Mouse (Mus musculus): ENCODE measurements around the gene Lrfn2.

Gene Lrfn2

GRCm38 (mm10) chr17:48951250-48951649, 19.1 kb downstream of the Lrfn2 start:
- ChIA-PET CTCF (interaction anchor here in 2 of 4 experiments (1.0 to 2.2 kb wide), 2 partner anchors 19 kb away, joined by 4 to 6 read pairs; partner anchors contain the start of gene Lrfn2 (in 2 of the 2)), POLR2A (interaction anchor here in 1 of 4 experiments (1.2 to 2.6 kb wide), 4 partner anchors 9 to 49 kb away, joined by 3 to 9 read pairs (median 6); no protein-coding TSS in a partner anchor)

- CTCF ChIA-PET = interaction anchor here in 1 of 4 experiments (3.0 kb wide), 1 partner anchor 25 kb away, joined by 7 read pairs; the partner anchor contains the start of gene Lrfn2
- POLR2A ChIA-PET = interaction anchor here in 1 of 4 experiments (1.0 kb wide), 1 partner anchor 12 kb away, joined by 3 read pairs; no protein-coding TSS in a partner anchor
Observed at GRCm38 (mm10) chr17:48956033-48956631, 24.0 kb downstream of the Lrfn2 start.

GRCm38 (mm10) chr17:48960161-48960698, 28.1 kb downstream of the Lrfn2 start:
- CTCF ChIA-PET = interaction anchor here (0.5 to 2.1 kb wide), 5 partner anchors 28 to 332 kb away, joined by 3 to 25 read pairs (median 5); partner anchors contain the start of gene Lrfn2 (in 2 of the 4)
- POLR2A ChIA-PET = interaction anchor here in 3 of 4 experiments (0.6 to 2.8 kb wide), 19 partner anchors 9 to 344 kb away, joined by 3 to 22 read pairs (median 4); no protein-coding TSS in a partner anchor

- ChIA-PET POLR2A (interaction anchor here in 2 of 4 experiments (1.0 to 1.7 kb wide), 2 partner anchors 9 to 37 kb away, joined by 3 to 4 read pairs; no protein-coding TSS in a partner anchor), CTCF (no interaction called here)
Observed at GRCm38 (mm10) chr17:48962646-48963045, 30.5 kb downstream of the Lrfn2 start.

- POLR2A ChIA-PET = interaction anchor here in 2 of 4 experiments (0.7 to 1.7 kb wide), 2 partner anchors 36 to 66 kb away, joined by 3 to 4 read pairs; no protein-coding TSS in a partner anchor
- CTCF ChIA-PET = no interaction called here
Observed at GRCm38 (mm10) chr17:48963740-48964139, 31.6 kb downstream of the Lrfn2 start.

GRCm38 (mm10) chr17:48968304-48968703, 36.1 kb downstream of the Lrfn2 start:
- POLR2A ChIA-PET = interaction anchor here in 3 of 4 experiments (0.6 to 1.4 kb wide), 6 partner anchors 13 to 352 kb away, joined by 3 to 9 read pairs (median 3); no protein-coding TSS in a partner anchor

GRCm38 (mm10) chr17:48971296-48971695, 39.1 kb downstream of the Lrfn2 start:
- CTCF ChIA-PET = interaction anchor here in 1 of 4 experiments (0.6 kb wide), 1 partner anchor 235 kb away, joined by 6 read pairs; no protein-coding TSS in a partner anchor

More at GRCm38 (mm10) chr17:48968304-48968703, 36.1 kb downstream of the Lrfn2 start:
- CTCF ChIA-PET = interaction anchor here in 2 of 4 experiments (0.6 to 1.5 kb wide), 2 partner anchors 37 to 167 kb away, joined by 3 to 5 read pairs; partner anchors contain the start of gene Lrfn2 (in 1 of the 2)

GRCm38 (mm10) chr17:48972866-48973265, 40.7 kb downstream of the Lrfn2 start:
- POLR2A ChIA-PET = interaction anchor here in 2 of 4 experiments (0.7 to 4.7 kb wide), 7 partner anchors 10 to 57 kb away, joined by 3 to 29 read pairs (median 5); no protein-coding TSS in a partner anchor
- CTCF ChIA-PET = interaction anchor here in 2 of 4 experiments (0.5 to 1.5 kb wide), 4 partner anchors 41 to 468 kb away, joined by 4 to 8 read pairs (median 6); partner anchors contain the start of gene Lrfn2 (in 1 of the 2)

More at GRCm38 (mm10) chr17:48971296-48971695, 39.1 kb downstream of the Lrfn2 start:
- POLR2A ChIA-PET = interaction anchor here in 2 of 4 experiments (0.6 to 4.7 kb wide), 7 partner anchors 9 to 60 kb away, joined by 3 to 29 read pairs (median 3); no protein-coding TSS in a partner anchor

GRCm38 (mm10) chr17:48973394-48973793, 41.2 kb downstream of the Lrfn2 start:
- ChIA-PET CTCF (interaction anchor here in 1 of 4 experiments (1.5 kb wide), 1 partner anchor 42 kb away, joined by 7 read pairs; the partner anchor contains the start of gene Lrfn2), POLR2A (interaction anchor here in 2 of 4 experiments (0.7 to 4.7 kb wide), 8 partner anchors 9 to 56 kb away, joined by 3 to 29 read pairs (median 4); no protein-coding TSS in a partner anchor)

GRCm38 (mm10) chr17:48975055-48975454, 42.9 kb downstream of the Lrfn2 start:
- ChIA-PET CTCF (no interaction called here), POLR2A (interaction anchor here in 3 of 4 experiments (0.6 to 2.1 kb wide), 8 partner anchors 14 to 403 kb away, joined by 3 to 10 read pairs (median 4); no protein-coding TSS in a partner anchor)

- ChIA-PET POLR2A (interaction anchor here in 1 of 4 experiments (1.7 kb wide), 1 partner anchor 20 kb away, joined by 4 read pairs; no protein-coding TSS in a partner anchor), CTCF (interaction anchor here in 1 of 4 experiments (1.0 kb wide), 1 partner anchor 45 kb away, joined by 3 read pairs; the partner anchor contains the start of gene Lrfn2)
Observed at GRCm38 (mm10) chr17:48976611-48977022, 44.4 kb downstream of the Lrfn2 start.

- ChIA-PET CTCF (no interaction called here), POLR2A (interaction anchor here in 1 of 4 experiments (1.1 to 1.5 kb wide), 3 partner anchors 9 to 44 kb away, joined by 3 read pairs; no protein-coding TSS in a partner anchor)
Observed at GRCm38 (mm10) chr17:48995256-48995993, 63.2 kb downstream of the Lrfn2 start.

- CTCF ChIA-PET = interaction anchor here in 2 of 4 experiments (0.5 to 2.3 kb wide), 8 partner anchors 9 to 1140 kb away, joined by 3 to 7 read pairs (median 3); partner anchors contain the start of gene Lrfn2 (in 1 of the 2)
- POLR2A ChIA-PET = interaction anchor here in 3 of 4 experiments (0.5 to 4.5 kb wide), 55 partner anchors 9 to 1402 kb away, joined by 3 to 68 read pairs (median 6); partner anchors contain the start of gene Lrfn2 (in 1 of the 3)
Observed at GRCm38 (mm10) chr17:48999463-49000227, 67.5 kb downstream of the Lrfn2 start.

- ChIA-PET POLR2A (interaction anchor here in 2 of 4 experiments (1.1 to 2.5 kb wide), 5 partner anchors 10 to 12 kb away, joined by 3 to 13 read pairs (median 10); no protein-coding TSS in a partner anchor), CTCF (no interaction called here)
Observed at GRCm38 (mm10) chr17:49009384-49010073, 77.3 kb downstream of the Lrfn2 start.

- CTCF ChIA-PET = interaction anchor here in 1 of 4 experiments (1.4 kb wide), 1 partner anchor 82 kb away, joined by 4 read pairs; the partner anchor contains the start of gene Lrfn2
- POLR2A ChIA-PET = interaction anchor here (0.6 to 2.3 kb wide), 16 partner anchors 10 to 1553 kb away, joined by 3 to 32 read pairs (median 4); partner anchors contain the start of gene Lrfn2 (in 1 of the 4)
Observed at GRCm38 (mm10) chr17:49013876-49014600, 81.9 kb downstream of the Lrfn2 start.

All from embryonic stem cell, embryonic (primary cell).